ENCODE assay signal across 12 mouse cellular contexts in genomic region chr16:77852066-77852781, GRCm38 (mm10).
DNase-seq lines count a peak whose midpoint lies in the region; ATAC-seq lines count a peak whose summit lies in the region.
"Had no signal": no experiment of that assay in that cellular context is flagged by ENCODE, and none has a peak within 500 bp of the region (broad histone marks: within the 10 kb centered on the region; RNA-seq: fewer than 3 reads in every experiment).

No protein-coding gene starts in this region.

- H3K27me3 ChIP-seq in forebrain, embryonic 11.5 days (ENCODE audit: control insufficient read depth, insufficient read depth, low read length): no peaks in the 10 kb centered on the region
- no peaks in the 10 kb centered on the region for H3K27me3 ChIP-seq in hindbrain, embryonic 12.5 days
- H3K27me3 ChIP-seq in neural tube, embryonic 12.5 days (replicated peaks): no peaks in the 10 kb centered on the region
- H3K27me3 ChIP-seq: embryonic facial prominence, embryonic 12.5 days had no signal

- DNase-seq in lung, postnatal 36 days: peak; percentile 0
- no peak for DNase-seq in lung, postnatal 25 days (ENCODE audit: low spot score)
- DNase-seq in forebrain, embryonic 11.5 days (ENCODE audit: low spot score): no peak
- DNase-seq in natural killer cell, adult 2 months (ENCODE audit: low spot score in 2 of 2): no peak
- no peak for DNase-seq in kidney, adult 11 months
- no peak for DNase-seq in urinary bladder, adult 2 months (ENCODE audit: low spot score)
- DNase-seq: heart, adult 11 months; lung, adult 18-20 months had no signal

- H3K27ac ChIP-seq in forebrain, embryonic 11.5 days (ENCODE audit: low read depth, low read length): peak overlapping the region; percentile 42; the same call in 1 of the 2 replicates
- H3K27ac ChIP-seq in hindbrain, embryonic 12.5 days: peak overlapping the region; percentile 87
- peak overlapping the region; percentile 74 for H3K27ac ChIP-seq in neural tube, embryonic 12.5 days
- H3K27ac ChIP-seq: embryonic facial prominence, embryonic 12.5 days; kidney, postnatal 0 days had no signal

- no peak overlapping the region for H3K9ac ChIP-seq in forebrain, embryonic 11.5 days (ENCODE audit: low read length)
- H3K9ac ChIP-seq in hindbrain, embryonic 12.5 days: no peak overlapping the region
- H3K9ac ChIP-seq in neural tube, embryonic 12.5 days: no peak overlapping the region
- H3K9ac ChIP-seq: embryonic facial prominence, embryonic 12.5 days had no signal

- no peaks in the 10 kb centered on the region for H3K4me1 ChIP-seq in forebrain, embryonic 11.5 days (replicated peaks; ENCODE audit: control insufficient read depth, insufficient read depth, low read length)
- H3K4me1 ChIP-seq in hindbrain, embryonic 12.5 days: peaks cover 3% of the 10 kb centered on the region; the same call in 1 of the 2 replicates
- H3K4me1 ChIP-seq in neural tube, embryonic 12.5 days: peaks cover 4% of the 10 kb centered on the region; the same call in 1 of the 2 replicates
- H3K4me1 ChIP-seq: embryonic facial prominence, embryonic 12.5 days had no signal

- no peak overlapping the region for H3K4me2 ChIP-seq in forebrain, embryonic 11.5 days (ENCODE audit: low read depth, low read length, severe bottlenecking)
- H3K4me2 ChIP-seq in hindbrain, embryonic 12.5 days (replicated peaks): no peak overlapping the region
- peak overlapping the region; percentile 16; the same call in 1 of the 2 replicates for H3K4me2 ChIP-seq in neural tube, embryonic 12.5 days (replicated peaks)
- H3K4me2 ChIP-seq: embryonic facial prominence, embryonic 12.5 days had no signal

- H3K9me3 ChIP-seq in forebrain, embryonic 11.5 days (ENCODE audit: control insufficient read depth, low read length): no peaks in the 10 kb centered on the region
- no peaks in the 10 kb centered on the region for H3K9me3 ChIP-seq in hindbrain, embryonic 12.5 days (replicated peaks)
- H3K9me3 ChIP-seq in neural tube, embryonic 12.5 days: no peaks in the 10 kb centered on the region
- H3K9me3 ChIP-seq: embryonic facial prominence, embryonic 12.5 days had no signal

- WGBS in forebrain, embryonic 11.5 days: 78% methylated on average over 6 of the region's 6 CpGs
- 45% methylated on average over 6 of the region's 6 CpGs for WGBS in hindbrain, embryonic 12.5 days
- WGBS in neural tube, embryonic 12.5 days: 47% methylated on average over 6 of the region's 6 CpGs

- no peak overlapping the region for H3K4me3 ChIP-seq in forebrain, embryonic 11.5 days (ENCODE audit: low read depth, low read length)
- no peak overlapping the region for H3K4me3 ChIP-seq in hindbrain, embryonic 12.5 days
- H3K4me3 ChIP-seq in neural tube, embryonic 12.5 days: no peak overlapping the region
- H3K4me3 ChIP-seq: embryonic facial prominence, embryonic 12.5 days had no signal

- peak; percentile 80 for ATAC-seq in forebrain, embryonic 11.5 days (replicated peaks; ENCODE audit: low FRiP score)
- peak; percentile 89 for ATAC-seq in hindbrain, embryonic 12.5 days (ENCODE audit: low FRiP score)
- peak; percentile 84 for ATAC-seq in neural tube, embryonic 12.5 days (ENCODE audit: low FRiP score, low read depth)

- H3K36me3 ChIP-seq in forebrain, embryonic 11.5 days (ENCODE audit: control insufficient read depth, insufficient read depth, low read length): no peaks in the 10 kb centered on the region
- no peaks in the 10 kb centered on the region for H3K36me3 ChIP-seq in hindbrain, embryonic 12.5 days
- no peaks in the 10 kb centered on the region for H3K36me3 ChIP-seq in neural tube, embryonic 12.5 days
- H3K36me3 ChIP-seq: embryonic facial prominence, embryonic 12.5 days had no signal
